Mouse (Mus musculus) cerebellum, adult 2 months (tissue): ENCODE measurements around the gene Rnaset2a. TPM values are rescaled to one million over a fixed set of nuclear protein-coding genes. Genes with fewer than 3 reads are reported as not detected.
"Not testable (repeated sequence)": the region's sequence is repeated elsewhere in the genome, so short reads cannot be mapped to it uniquely, and the experiment has no call there.

Experiments used
- DNase-seq, 2 experiments: peaks; one replicate each; pipeline ENCODE4 v3.0.0; 2021
- H3K27ac ChIP-seq: fragments of 200-500 bp; 2 replicates; pipeline ENCODE4 v1.5.1; 2012; ENCODE audit warnings: low read length, control low read depth, inconsistent platforms; ENCODE audit not compliant: insufficient read depth
- H3K27me3 ChIP-seq: fragments of 200-500 bp; 2 replicates; pipeline ENCODE4 v1.6.1; 2012; ENCODE audit warnings: inconsistent platforms, mild to moderate bottlenecking, low read length, moderate library complexity; ENCODE audit not compliant: control insufficient read depth, insufficient read depth
- H3K4me1 ChIP-seq: fragments of 200-500 bp; 2 replicates; pipeline ENCODE4 v1.6.1; 2011; ENCODE audit warnings: low read length; ENCODE audit not compliant: control insufficient read depth, insufficient read depth
- H3K4me3 ChIP-seq: fragments of 200-500 bp; replicated peaks from 2 replicates; pipeline ENCODE3; 2011; ENCODE audit warnings: mild to moderate bottlenecking, low read depth, low read length, control low read depth; ENCODE audit not compliant: insufficient read depth
- CTCF ChIP-seq: fragments of 200-500 bp; IDR thresholded peaks from 2 replicates; pipeline ENCODE4 v1.5.1; 2011; ENCODE audit warnings: low read depth, mild to moderate bottlenecking, control low read depth, low read length, moderate library complexity, borderline replicate concordance; ENCODE audit not compliant: insufficient read depth
- POLR2A ChIP-seq: fragments of 200-500 bp; IDR thresholded peaks from 2 replicates; pipeline ENCODE4 v1.6.1; 2011; ENCODE audit warnings: low read length, control low read depth, borderline replicate concordance; ENCODE audit not compliant: insufficient read depth
- WGBS: fragments of 180-500 bp; shearing (Covaris S2); methylation state at CpG from one replicate; pipeline ENCODE4 v1.1.7; 2018; 5-methylcytosine and 5-hydroxymethylcytosine counted together
- polyA plus RNA-seq: library from polyadenylated mRNA; depleted of rRNA; stranded (reverse); fragments of >200 nt; gene quantifications from 2 replicates; pipeline ENCODE4 v1.2.3, GENCODE M21; 2012; rRNA removed

Gene Rnaset2a
- 11.3 and 13.7 TPM in 2 replicates for polyA plus RNA-seq

GRCm38 (mm10) chr17:8147439-8148316, at the start of gene Rnaset2a, which contains the start of gene Gm49673:
TSS of gene Rnaset2a (minus strand) at chr17:8148097.
TSS of gene Gm49673 (minus strand) at chr17:8147788.
- H3K27ac ChIP-seq, H3K4me1 ChIP-seq, H3K4me3 ChIP-seq, H3K27me3 ChIP-seq: not testable (repeated sequence)
- WGBS, result 2% methylated on average over 54 of the region's 67 CpGs
- peak; percentile 16 to 43 for DNase-seq

- WGBS, result 72% methylated on average over 3 of the region's 3 CpGs
- no peak for TF ChIP-seq POLR2A
- TF ChIP-seq CTCF, result 0 out of 2 replicates have a peak, but pooled peaks have one; percentile 3
- no peak for DNase-seq
- Histone ChIP-seq H3K4me3 (no peak overlapping the region), H3K27me3 (no peaks in the 10 kb centered on the region), H3K4me1 (no peaks in the 10 kb centered on the region), H3K27ac (no peak overlapping the region)
Observed at GRCm38 (mm10) chr17:8197652-8198051, 49.8 kb upstream of the Rnaset2a start.

GRCm38 (mm10) chr17:8195685-8196376, 47.9 kb upstream of the Rnaset2a start:
- WGBS, result 92% methylated on average over 8 of the region's 8 CpGs
- no peaks in the 10 kb centered on the region for H3K27me3 ChIP-seq
- no peak for DNase-seq
- no peak overlapping the region for H3K4me3 ChIP-seq
- H3K4me1 ChIP-seq, result no peaks in the 10 kb centered on the region
- TF ChIP-seq CTCF (no peak), POLR2A (no peak)
- no peak overlapping the region for H3K27ac ChIP-seq

- no peak for DNase-seq
- no peak overlapping the region for H3K4me3 ChIP-seq
- H3K4me1 ChIP-seq, result no peaks in the 10 kb centered on the region
- no peaks in the 10 kb centered on the region for H3K27me3 ChIP-seq
- 91% methylated on average over 8 of the region's 8 CpGs for WGBS
- TF ChIP-seq POLR2A, result no peak
- no peak overlapping the region for H3K27ac ChIP-seq
Observed at GRCm38 (mm10) chr17:8193678-8194077, 45.8 kb upstream of the Rnaset2a start.

- H3K4me1 ChIP-seq, result no peaks in the 10 kb centered on the region
- no peak for DNase-seq
- TF ChIP-seq CTCF (no peak), POLR2A (no peak)
- 89% methylated on average over 7 of the region's 7 CpGs for WGBS
- no peak overlapping the region for H3K27ac ChIP-seq
- H3K4me3 ChIP-seq, result no peak overlapping the region
- H3K27me3 ChIP-seq, result no peaks in the 10 kb centered on the region; the same call in 1 of the 2 replicates
Observed at GRCm38 (mm10) chr17:8184217-8184616, 36.3 kb upstream of the Rnaset2a start.

- no peak for TF ChIP-seq CTCF
- TF ChIP-seq POLR2A, result no peak
- Histone ChIP-seq H3K4me1 (no peaks in the 10 kb centered on the region), H3K27ac (no peak overlapping the region), H3K27me3 (no peaks in the 10 kb centered on the region; the same call in 1 of the 2 replicates), H3K4me3 (no peak overlapping the region)
- WGBS, result 83% methylated on average over 5 of the region's 5 CpGs
- DNase-seq, result no peak
Observed at GRCm38 (mm10) chr17:8183815-8184214, 35.9 kb upstream of the Rnaset2a start.

GRCm38 (mm10) chr17:8177090-8177489, 29.2 kb upstream of the Rnaset2a start:
- Histone ChIP-seq H3K4me1 (no peaks in the 10 kb centered on the region), H3K27me3 (no peaks in the 10 kb centered on the region), H3K27ac (no peak overlapping the region), H3K4me3 (no peak overlapping the region)
- TF ChIP-seq CTCF, result no peak
- TF ChIP-seq POLR2A, result no peak
- 36% methylated on average over 5 of the region's 5 CpGs for WGBS
- DNase-seq, result peak in 1 of 2 experiments; percentile 23

GRCm38 (mm10) chr17:8171081-8171480, 23.2 kb upstream of the Rnaset2a start:
- no peaks in the 10 kb centered on the region for H3K27me3 ChIP-seq
- H3K4me3 ChIP-seq, result no peak overlapping the region
- no peak for DNase-seq
- no peaks in the 10 kb centered on the region for H3K4me1 ChIP-seq
- H3K27ac ChIP-seq, result no peak overlapping the region
- TF ChIP-seq POLR2A (no peak), CTCF (no peak)
- WGBS, result 84% methylated on average over 4 of the region's 4 CpGs
